Mouse (Mus musculus) hindbrain, embryonic 16.5 days (tissue): ENCODE measurements around the gene Osbpl9. TPM values are rescaled to one million over a fixed set of nuclear protein-coding genes. Genes with fewer than 3 reads are reported as not detected.

Experiments used
- ATAC-seq: fragments of 200-750 bp; cut with Nextera tagmentation; 2 replicates; pipeline ENCODE4 v1.8.0; 2017; ENCODE audit warnings: moderate TSS enrichment, moderate library complexity
- H3K27ac ChIP-seq: fragments of 300-500 bp; sonication (generic); 2 replicates; pipeline ENCODE4 v1.5.1; 2014; ENCODE audit warnings: low read depth, mild to moderate bottlenecking, control low read depth, low read length, moderate library complexity
- H3K27me3 ChIP-seq: fragments of 300-500 bp; sonication (generic); replicated peaks from 2 replicates; pipeline ENCODE4 v1.6.1; 2014; ENCODE audit warnings: low read length; ENCODE audit not compliant: control insufficient read depth, insufficient read depth
- H3K36me3 ChIP-seq: fragments of 300-500 bp; sonication (generic); 2 replicates; pipeline ENCODE4 v1.6.1; 2014; ENCODE audit warnings: mild to moderate bottlenecking, low read length, moderate library complexity, mixed read lengths; ENCODE audit not compliant: control insufficient read depth, insufficient read depth
- H3K4me1 ChIP-seq: fragments of 300-500 bp; sonication (generic); 2 replicates; pipeline ENCODE4 v1.6.1; 2014; ENCODE audit warnings: low read depth, low read length; ENCODE audit not compliant: control insufficient read depth, insufficient read depth
- H3K4me2 ChIP-seq: fragments of 300-500 bp; sonication (generic); 2 replicates; pipeline ENCODE4 v1.6.1; 2014; ENCODE audit warnings: mild to moderate bottlenecking, low read length, control low read depth, moderate library complexity
- H3K4me3 ChIP-seq: fragments of 300-500 bp; sonication (generic); 2 replicates; pipeline ENCODE4 v1.5.1; 2014; ENCODE audit warnings: mild to moderate bottlenecking, low read length, control low read depth, moderate library complexity
- H3K9ac ChIP-seq: fragments of 300-500 bp; sonication (generic); 2 replicates; pipeline ENCODE4 v1.6.1; 2014; ENCODE audit warnings: low read depth, mild to moderate bottlenecking, control low read depth, low read length, moderate library complexity
- H3K9me3 ChIP-seq: fragments of 300-500 bp; sonication (generic); 2 replicates; pipeline ENCODE4 v1.6.1; 2014; ENCODE audit warnings: mild to moderate bottlenecking, low read length, moderate library complexity; ENCODE audit not compliant: control insufficient read depth
- WGBS: fragments of 180-500 bp; shearing (Covaris S2); extraction: QIAGEN DNeasy Blood & Tissue Kit; methylation state at CpG from one replicate; pipeline ENCODE4 v1.1.7; 2014; 5-methylcytosine and 5-hydroxymethylcytosine counted together
- polyA plus RNA-seq: library from polyadenylated mRNA; unstranded; fragments of >200 nt; fragmentation: Nextera tagmentation; extraction: Ambion mirVana; gene quantifications from 2 replicates; pipeline ENCODE4 v1.2.1, GENCODE M21; 2015

Osbpl9 gene
- polyA plus RNA-seq, 1 experiment from 2014 or later = 72.2 TPM

- H3K9me3 ChIP-seq = no peaks in the 10 kb centered on the region
- H3K9ac ChIP-seq = no peak overlapping the region
- H3K36me3 ChIP-seq = no peaks in the 10 kb centered on the region
- no peaks in the 10 kb centered on the region for H3K27me3 ChIP-seq
- H3K27ac ChIP-seq = no peak overlapping the region
- peaks cover 6% of the 10 kb centered on the region for H3K4me1 ChIP-seq
- H3K4me3 ChIP-seq = no peak overlapping the region
- H3K4me2 ChIP-seq = no peak overlapping the region
- WGBS = 87% methylated on average over 2 of the region's 2 CpGs
- ATAC-seq = no peak
These were observed 51.9 kb downstream of the Osbpl9 start for GRCm38 (mm10) chr4:109150214-109150613.

- Histone ChIP-seq H3K9me3 (no peaks in the 10 kb centered on the region), H3K4me2 (no peak overlapping the region), H3K27me3 (no peaks in the 10 kb centered on the region), H3K4me1 (peaks cover 4% of the 10 kb centered on the region), H3K9ac (no peak overlapping the region), H3K36me3 (no peaks in the 10 kb centered on the region), H3K27ac (no peak overlapping the region), H3K4me3 (no peak overlapping the region)
- no peak for ATAC-seq
- WGBS = 80% methylated on average over 2 of the region's 2 CpGs
These were observed 52.7 kb downstream of the Osbpl9 start for GRCm38 (mm10) chr4:109149411-109149810.

- Histone ChIP-seq H3K27me3 (no peaks in the 10 kb centered on the region), H3K4me2 (no peak overlapping the region), H3K36me3 (no peaks in the 10 kb centered on the region), H3K4me1 (no peaks in the 10 kb centered on the region), H3K9me3 (no peaks in the 10 kb centered on the region), H3K4me3 (no peak overlapping the region), H3K9ac (no peak overlapping the region), H3K27ac (no peak overlapping the region)
- WGBS = 54% methylated on average over 11 of the region's 11 CpGs
- ATAC-seq = peak; percentile 60
These were observed 54.6 kb downstream of the Osbpl9 start for GRCm38 (mm10) chr4:109147278-109148038.

GRCm38 (mm10) chr4:109143091-109143490, 59.0 kb downstream of the Osbpl9 start:
- 67% methylated on average over 1 of the region's 1 CpGs for WGBS
- H3K9ac ChIP-seq = no peak overlapping the region
- no peak overlapping the region for H3K27ac ChIP-seq
- ATAC-seq = no peak
- H3K4me1 ChIP-seq = no peaks in the 10 kb centered on the region
- no peak overlapping the region for H3K4me3 ChIP-seq
- H3K9me3 ChIP-seq = no peaks in the 10 kb centered on the region
- H3K36me3 ChIP-seq = no peaks in the 10 kb centered on the region
- no peaks in the 10 kb centered on the region for H3K27me3 ChIP-seq
- no peak overlapping the region for H3K4me2 ChIP-seq

GRCm38 (mm10) chr4:109138551-109138950, 63.5 kb downstream of the Osbpl9 start:
- H3K9ac ChIP-seq = no peak overlapping the region
- H3K4me1 ChIP-seq = no peaks in the 10 kb centered on the region
- no peaks in the 10 kb centered on the region for H3K27me3 ChIP-seq
- no peak for ATAC-seq
- WGBS = 57% methylated on average over 4 of the region's 4 CpGs
- H3K36me3 ChIP-seq = no peaks in the 10 kb centered on the region
- H3K4me3 ChIP-seq = no peak overlapping the region
- H3K4me2 ChIP-seq = no peak overlapping the region
- H3K27ac ChIP-seq = no peak overlapping the region
- no peaks in the 10 kb centered on the region for H3K9me3 ChIP-seq

GRCm38 (mm10) chr4:109136475-109137125, 65.5 kb downstream of the Osbpl9 start:
- Histone ChIP-seq H3K9me3 (no peaks in the 10 kb centered on the region), H3K4me1 (no peaks in the 10 kb centered on the region), H3K27ac (no peak overlapping the region), H3K9ac (no peak overlapping the region), H3K4me3 (no peak overlapping the region), H3K36me3 (peaks cover 4% of the 10 kb centered on the region), H3K27me3 (no peaks in the 10 kb centered on the region), H3K4me2 (no peak overlapping the region)
- ATAC-seq = no peak
- 87% methylated on average over 7 of the region's 7 CpGs for WGBS

GRCm38 (mm10) chr4:109134955-109135354, 67.1 kb downstream of the Osbpl9 start:
- 88% methylated on average over 3 of the region's 3 CpGs for WGBS
- Histone ChIP-seq H3K4me2 (no peak overlapping the region), H3K4me1 (no peaks in the 10 kb centered on the region)

GRCm38 (mm10) chr4:109131256-109131872, 70.7 kb downstream of the Osbpl9 start:
- H3K27ac ChIP-seq = no peak overlapping the region
- peaks cover 3% of the 10 kb centered on the region; the same call in 1 of the 2 replicates for H3K4me1 ChIP-seq
- peaks cover 4% of the 10 kb centered on the region for H3K36me3 ChIP-seq
- H3K9ac ChIP-seq = no peak overlapping the region
- H3K4me3 ChIP-seq = no peak overlapping the region
- WGBS = 90% methylated on average over 10 of the region's 10 CpGs
- no peaks in the 10 kb centered on the region for H3K9me3 ChIP-seq
- no peak overlapping the region for H3K4me2 ChIP-seq
- H3K27me3 ChIP-seq = no peaks in the 10 kb centered on the region
- ATAC-seq = no peak

More at GRCm38 (mm10) chr4:109134955-109135354, 67.1 kb downstream of the Osbpl9 start:
- ATAC-seq = no peak
- Histone ChIP-seq H3K4me3 (no peak overlapping the region), H3K27me3 (no peaks in the 10 kb centered on the region), H3K36me3 (peaks cover 4% of the 10 kb centered on the region), H3K9ac (no peak overlapping the region), H3K9me3 (no peaks in the 10 kb centered on the region), H3K27ac (no peak overlapping the region)

DNA sequence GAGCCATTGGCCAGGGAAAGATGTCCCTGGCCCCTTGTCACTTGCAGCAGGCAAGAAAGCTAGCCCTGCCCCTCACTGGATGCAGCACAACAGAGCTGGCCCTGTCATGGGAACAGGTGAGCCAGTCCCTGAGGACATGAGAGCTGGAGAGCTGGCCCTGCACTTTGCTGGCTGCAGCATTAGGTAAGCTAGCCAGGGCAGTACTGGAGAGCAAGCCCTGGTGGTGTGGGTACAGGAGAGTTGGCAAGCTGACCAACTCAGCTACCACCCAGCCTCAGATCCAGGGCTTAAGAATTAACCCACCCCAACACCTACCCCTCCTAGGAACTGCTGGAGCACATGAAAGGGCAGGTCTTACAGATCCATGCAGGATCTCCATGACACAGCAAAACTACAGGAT, 73.1 kb downstream of the Osbpl9 start:
- Histone ChIP-seq H3K36me3 (peaks cover 4% of the 10 kb centered on the region), H3K4me2 (no peak overlapping the region), H3K9me3 (no peaks in the 10 kb centered on the region), H3K4me1 (peaks cover 3% of the 10 kb centered on the region; the same call in 1 of the 2 replicates), H3K27ac (no peak overlapping the region), H3K27me3 (no peaks in the 10 kb centered on the region), H3K9ac (no peak overlapping the region), H3K4me3 (no peak overlapping the region)
- no peak for ATAC-seq
